Mouse (Mus musculus) heart, postnatal 25 days (tissue): ENCODE measurements around the gene Dglucy. TPM values are rescaled to one million over a fixed set of nuclear protein-coding genes. Genes with fewer than 3 reads are reported as not detected.

Experiments
- DNase-seq: peaks from one replicate; pipeline ENCODE4 v3.0.0; 2022; ENCODE audit warnings: low spot score
- intact Hi-C: fragments of 180-260 bp; cut with DNase I; formaldehyde crosslinking; loops from one replicate; pipeline ENCODE4 v1.15.1; 2025
- total RNA-seq, 2 experiments: library from RNA; stranded (reverse); gene quantifications; 2 replicates each; pipeline ENCODE4 v1.2.3; 2021

The Dglucy gene
- total RNA-seq, 2 experiments from 2014 or later, result 60.4 to 61.1 TPM

GRCm38 (mm10) chr12:100868049-100868622 is 89.3 kb downstream of the Dglucy start:
- intact Hi-C loops, result no loop called here

GRCm38 (mm10) chr12:100871234-100871633 is 92.4 kb downstream of the Dglucy start:
- DNase-seq, result no peak
- intact Hi-C loops, result no loop called here

More at GRCm38 (mm10) chr12:100868049-100868622, 89.3 kb downstream of the Dglucy start:
- DNase-seq, result no peak

- intact Hi-C loops, result no loop called here
- no peak for DNase-seq
Observed at GRCm38 (mm10) chr12:100871841-100872240, 93.0 kb downstream of the Dglucy start.

GRCm38 (mm10) chr12:100873612-100874011 is 94.8 kb downstream of the Dglucy start:
- DNase-seq, result no peak
- intact Hi-C loops, result no loop called here

GRCm38 (mm10) chr12:100875553-100875952 is 96.7 kb downstream of the Dglucy start:
- intact Hi-C loops, result no loop called here
- no peak for DNase-seq

GRCm38 (mm10) chr12:100875960-100876359 is 97.1 kb downstream of the Dglucy start:
- intact Hi-C loops, result no loop called here
- DNase-seq, result no peak

GRCm38 (mm10) chr12:100877936-100878335 is 99.1 kb downstream of the Dglucy start:
- intact Hi-C loops, result no loop called here
- DNase-seq, result no peak

GRCm38 (mm10) chr12:100878556-100878955 is 99.7 kb downstream of the Dglucy start:
- intact Hi-C loops, result no loop called here
- no peak for DNase-seq

GRCm38 (mm10) chr12:100883168-100883567 is 104.3 kb downstream of the Dglucy start:
- no peak for DNase-seq
- intact Hi-C loops, result no loop called here

- intact Hi-C loops, result no loop called here
Observed at GRCm38 (mm10) chr12:100885585-100885984, 106.7 kb downstream of the Dglucy start.

GRCm38 (mm10) chr12:100886877-100887276 is 108.0 kb downstream of the Dglucy start:
- intact Hi-C loops, result no loop called here
- DNase-seq, result no peak

More at GRCm38 (mm10) chr12:100885585-100885984, 106.7 kb downstream of the Dglucy start:
- no peak for DNase-seq

- DNase-seq, result no peak
- intact Hi-C loops, result no loop called here
Observed at GRCm38 (mm10) chr12:100887801-100888258, 109.0 kb downstream of the Dglucy start.

- DNase-seq, result no peak
Observed at GRCm38 (mm10) chr12:100890548-100890947, 111.7 kb downstream of the Dglucy start.

GRCm38 (mm10) chr12:100895504-100895903 is 116.6 kb downstream of the Dglucy start:
- intact Hi-C loops, result no loop called here
- DNase-seq, result no peak

More at GRCm38 (mm10) chr12:100890548-100890947, 111.7 kb downstream of the Dglucy start:
- intact Hi-C loops, result no loop called here

GRCm38 (mm10) chr12:100896661-100897060 is 117.8 kb downstream of the Dglucy start:
- intact Hi-C loops, result no loop called here
- no peak for DNase-seq

- no peak for DNase-seq
- intact Hi-C loops, result no loop called here
Observed at GRCm38 (mm10) chr12:100897736-100898650, 119.1 kb downstream of the Dglucy start.

GRCm38 (mm10) chr12:100899111-100899640 is 120.3 kb downstream of the Dglucy start:
- intact Hi-C loops, result no loop called here
- no peak for DNase-seq

GRCm38 (mm10) chr12:100900901-100901300 is 122.0 kb downstream of the Dglucy start:
- no peak for DNase-seq
- intact Hi-C loops, result no loop called here

GRCm38 (mm10) chr12:100901386-100901785 is 122.5 kb downstream of the Dglucy start:
- DNase-seq, result no peak
- intact Hi-C loops, result no loop called here

- intact Hi-C loops, result no loop called here
- DNase-seq, result no peak
Observed at GRCm38 (mm10) chr12:100903761-100904160, 124.9 kb downstream of the Dglucy start.

- no peak for DNase-seq
Observed at GRCm38 (mm10) chr12:100906861-100907260, 128.0 kb downstream of the Dglucy start.

More at GRCm38 (mm10) chr12:100906861-100907260, 128.0 kb downstream of the Dglucy start:
- intact Hi-C loops, result no loop called here
